Mouse (Mus musculus) frontal cortex, postnatal 10 days (tissue): Measurements from ENCODE around the gene Uhmk1.
"Not testable (repeated sequence)": the region's sequence is repeated elsewhere in the genome, so short reads cannot be mapped to it uniquely, and the experiment has no call there.

ENCODE experiments used
- DNase-seq, 2 experiments: peaks; one replicate each; pipeline ENCODE4 v3.0.0; 2022; ENCODE audit warnings: low spot score in 2 of 2, mixed read lengths in 1 of 2

Gene Uhmk1

GRCm38 (mm10) chr1:170214757-170215522 lies at the start of gene Uhmk1:
Gene Uhmk1 (minus strand): TSS chr1:170215397.
- DNase-seq: peak; percentile 79 to 87

GRCm38 (mm10) chr1:170255560-170255910 lies 40.3 kb upstream of the Uhmk1 start:
- peak; percentile 73 to 82 for DNase-seq

DNA sequence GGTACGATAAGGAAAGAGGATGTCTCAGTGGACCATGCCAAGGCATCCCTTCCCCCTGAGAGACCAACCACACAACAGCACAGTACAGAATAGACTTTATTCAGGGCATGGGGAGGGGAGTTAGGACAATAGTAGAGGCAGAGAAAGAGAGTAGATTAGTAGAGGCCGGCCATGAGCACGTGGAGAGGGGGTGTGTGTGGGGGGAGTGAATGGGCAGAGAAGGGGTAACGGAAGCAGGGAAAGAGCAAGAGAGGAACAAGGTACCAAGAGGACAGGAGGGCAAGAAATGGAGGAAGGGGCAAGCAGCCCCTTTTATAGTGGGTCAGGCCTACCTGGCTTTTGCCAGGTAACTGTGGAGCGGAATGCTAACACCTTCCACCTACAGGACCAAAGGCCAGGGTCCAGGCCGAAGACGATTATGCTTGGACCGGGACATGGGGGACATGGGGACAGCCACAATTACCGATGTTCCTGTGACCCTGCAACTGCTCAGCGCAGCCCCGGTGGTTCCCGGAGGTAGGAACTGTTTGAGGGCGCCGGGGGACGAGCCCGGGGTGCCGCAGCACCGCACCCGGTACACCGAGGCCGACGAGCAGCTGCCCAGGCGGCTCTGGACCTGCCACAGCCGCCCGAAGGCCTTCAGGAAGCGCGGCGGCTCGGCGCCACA lies 39.8 kb upstream of the Uhmk1 start:
- no peak for DNase-seq

GRCm38 (mm10) chr1:170245016-170245415 lies 29.8 kb upstream of the Uhmk1 start:
- DNase-seq: no peak

- DNase-seq: not testable (repeated sequence)
These were observed 17.5 kb upstream of the Uhmk1 start, which contains the start of gene Sh2d1b2 for GRCm38 (mm10) chr1:170232688-170233087. Gene Sh2d1b2 (plus strand): TSS chr1:170232749.

DNA sequence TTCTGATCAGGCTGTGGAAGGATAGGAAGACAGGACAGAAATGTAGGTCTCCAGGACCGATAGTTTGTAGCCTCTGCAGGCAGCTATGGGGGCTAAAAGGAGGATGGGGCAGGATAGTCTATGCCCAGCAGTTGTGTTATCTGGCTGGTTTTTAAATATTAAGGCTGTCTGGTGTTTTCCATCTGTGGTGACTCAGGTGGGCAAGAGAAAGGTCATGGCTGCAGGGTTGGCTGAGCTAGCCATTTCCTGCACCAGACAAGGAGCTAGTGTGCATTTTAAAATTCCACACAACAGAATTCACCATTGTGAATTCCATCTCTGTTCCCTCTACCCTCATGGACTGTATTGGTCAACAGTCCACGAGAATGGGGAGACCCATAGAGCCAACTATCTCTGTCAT lies 8.1 kb upstream of the Uhmk1 start:
- DNase-seq: no peak

DNA sequence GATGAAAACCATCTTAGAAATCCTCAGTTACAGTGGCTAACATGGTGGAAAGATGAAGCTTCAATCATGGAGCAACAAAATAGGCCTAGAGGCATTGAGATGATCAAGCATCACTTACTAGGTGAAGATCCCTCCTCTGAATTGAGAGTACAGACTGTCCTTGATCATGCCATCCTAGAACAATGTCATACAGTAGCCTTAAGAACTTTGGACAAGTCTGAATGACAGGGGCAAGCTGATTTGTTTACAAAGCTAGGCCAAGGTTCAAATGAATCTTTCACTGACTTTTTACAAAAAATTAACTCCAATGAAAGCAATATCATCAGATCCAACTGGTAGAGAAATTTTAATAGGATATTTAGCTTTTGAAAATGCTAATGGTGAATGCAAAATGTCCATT lies 5.2 kb upstream of the Uhmk1 start:
- no peak for DNase-seq

DNA sequence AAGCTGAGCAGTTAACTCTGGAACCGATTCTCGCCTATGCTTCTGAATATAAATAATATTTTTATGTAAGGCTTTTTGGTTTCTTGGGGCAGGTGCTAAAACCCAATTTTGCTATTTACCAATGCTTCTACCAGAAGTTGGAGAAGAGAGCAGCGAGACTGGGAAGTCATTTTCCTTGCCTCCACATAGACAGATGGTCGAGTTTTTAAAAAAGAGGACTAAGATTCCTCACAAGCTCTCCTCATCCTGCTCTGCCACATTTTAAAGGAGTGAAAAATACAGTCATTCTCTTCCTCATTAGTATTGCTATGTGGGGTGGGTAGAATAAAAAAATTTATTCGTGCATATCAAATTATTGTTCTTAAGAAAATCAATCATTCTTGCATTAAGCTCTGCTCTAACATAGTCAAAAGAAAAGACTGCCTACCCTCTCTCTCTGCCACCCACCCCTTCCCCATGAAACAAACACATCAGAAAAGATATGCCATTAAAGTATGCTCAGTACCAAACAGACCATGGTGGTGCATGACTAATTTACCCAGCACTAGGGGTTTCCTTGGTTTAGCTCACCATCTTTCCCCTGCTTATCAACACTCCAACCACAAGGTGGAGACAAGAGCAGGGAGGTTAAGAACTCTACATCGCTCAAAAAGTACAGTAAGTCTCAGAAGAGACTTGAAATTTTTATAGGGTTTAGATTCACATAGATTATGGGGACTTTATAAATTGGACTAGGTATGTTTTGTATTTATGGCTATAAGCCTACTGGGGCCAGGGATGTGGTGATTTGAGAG lies 3.1 kb upstream of the Uhmk1 start:
- DNase-seq: no peak

GRCm38 (mm10) chr1:170215590-170215989 lies 393 bp upstream of the Uhmk1 start:
- DNase-seq: no peak

DNA sequence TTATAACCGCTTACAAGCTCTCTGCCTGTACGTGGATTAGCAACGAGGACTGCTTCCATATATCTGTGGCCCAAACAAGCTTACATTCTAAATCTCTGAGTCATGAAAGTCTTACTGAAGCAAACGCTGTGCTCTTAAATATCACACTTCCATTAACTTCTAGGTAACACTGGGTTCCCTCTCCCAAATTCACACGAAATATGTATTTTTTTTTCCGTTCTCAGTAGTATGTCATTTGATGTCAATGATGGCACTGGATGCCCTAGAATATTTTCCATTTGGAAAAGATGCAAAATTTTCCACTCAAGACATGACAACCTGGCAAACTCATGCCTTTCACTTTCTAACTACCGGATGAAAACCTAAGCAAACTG lies 827 bp downstream of the Uhmk1 start:
- no peak for DNase-seq

DNA sequence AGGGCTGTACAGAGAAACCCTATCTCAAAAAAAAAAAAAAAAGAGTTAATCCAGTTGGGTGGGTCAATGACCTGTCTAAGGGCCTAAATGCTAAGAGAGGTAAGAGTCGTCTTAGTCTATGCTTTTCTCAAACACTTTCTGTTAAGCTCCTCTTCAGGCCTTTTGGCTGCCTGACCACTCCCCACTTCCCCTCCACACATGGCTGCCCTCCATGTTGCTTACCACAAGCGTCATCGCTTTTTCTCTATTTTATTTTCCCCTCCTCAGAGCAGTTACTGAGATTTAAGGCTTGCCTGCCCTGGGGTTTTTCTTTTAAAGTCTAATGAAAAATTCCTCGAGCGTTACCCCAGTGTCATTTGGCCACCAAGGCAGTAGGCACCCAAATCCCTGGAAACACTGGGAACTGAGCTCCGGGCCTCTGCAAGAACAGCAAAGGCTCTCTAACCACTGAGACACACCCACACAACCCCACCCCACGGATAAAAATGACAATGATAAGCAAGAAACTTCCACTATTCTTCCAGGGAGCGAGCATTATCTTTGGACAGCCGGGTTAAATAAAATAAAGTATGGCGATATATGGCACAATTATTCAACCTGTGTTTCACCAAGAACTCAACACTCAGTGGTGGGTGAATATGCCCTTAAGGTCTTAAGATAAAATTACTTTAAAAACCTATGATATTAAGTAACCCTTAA lies 1.9 kb downstream of the Uhmk1 start:
- no peak for DNase-seq

- DNase-seq: no peak
These were observed 8.8 kb downstream of the Uhmk1 start for GRCm38 (mm10) chr1:170206395-170206794.

GRCm38 (mm10) chr1:170200379-170200778 lies 14.8 kb downstream of the Uhmk1 start:
- no peak for DNase-seq

- DNase-seq: no peak
These were observed 19.0 kb downstream of the Uhmk1 start for GRCm38 (mm10) chr1:170196211-170196610.

DNA sequence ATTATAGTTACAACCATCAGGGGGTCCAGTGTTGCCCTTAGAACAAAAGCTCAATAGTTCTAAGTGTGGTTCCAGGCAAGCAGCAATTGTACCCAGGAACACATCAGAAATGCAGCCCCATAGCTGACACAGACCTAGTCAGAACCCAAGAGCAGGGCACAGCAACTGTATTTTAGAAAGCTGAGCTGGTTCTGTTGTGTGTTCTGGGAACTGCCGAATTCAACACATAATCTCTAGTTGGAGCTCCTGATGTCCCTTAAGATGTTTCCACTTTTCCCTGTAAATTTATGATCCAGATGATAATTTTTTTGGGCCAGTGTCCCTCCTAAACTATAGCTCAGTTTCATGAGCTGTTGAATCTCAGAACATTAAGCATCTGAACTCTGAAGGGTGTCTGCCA lies 23.3 kb downstream of the Uhmk1 start:
- no peak for DNase-seq

DNA sequence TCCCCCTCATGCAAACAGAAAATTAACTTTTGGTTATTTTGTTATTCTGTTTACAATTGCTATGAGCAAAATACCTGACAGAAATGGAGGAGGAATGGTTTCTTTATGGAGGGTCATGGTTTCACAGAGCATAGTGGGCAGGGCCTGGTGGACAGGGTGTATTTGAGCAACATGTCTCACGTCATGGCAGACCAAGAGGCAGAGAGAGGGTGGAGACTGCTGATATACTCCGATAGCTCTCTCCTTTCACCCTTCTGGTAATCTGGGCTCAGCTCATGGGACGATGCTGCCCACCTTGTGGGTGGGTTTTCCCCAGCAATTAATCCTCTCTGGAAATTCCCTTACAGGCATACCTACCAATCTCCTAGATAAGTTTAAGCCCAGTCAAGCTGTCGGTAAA lies 25.0 kb downstream of the Uhmk1 start:
- no peak for DNase-seq

DNA sequence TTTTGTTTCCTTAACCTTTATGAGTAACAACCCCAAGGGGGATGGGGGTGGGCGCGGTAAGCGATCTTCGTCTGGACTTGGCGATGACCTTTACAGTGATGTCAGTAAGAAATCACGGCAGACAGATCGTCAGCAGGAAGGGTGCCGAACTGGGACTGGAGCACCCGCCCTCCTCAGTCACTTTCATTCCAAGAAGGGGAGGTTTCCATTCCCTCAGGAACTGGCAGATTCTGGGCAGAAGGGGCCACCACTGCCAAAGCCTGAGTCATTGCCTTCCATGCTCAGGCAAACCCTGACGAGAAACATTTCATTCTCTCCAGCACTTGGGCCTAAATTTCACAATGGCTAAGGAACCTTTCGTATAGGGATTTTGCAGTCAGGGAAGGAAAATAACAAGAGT lies 26.6 kb downstream of the Uhmk1 start:
- peak in 1 of 2 experiments; percentile 22 for DNase-seq

- DNase-seq: no peak
These were observed 28.7 kb downstream of the Uhmk1 start for GRCm38 (mm10) chr1:170186531-170186930.

GRCm38 (mm10) chr1:170185137-170185536 lies 30.1 kb downstream of the Uhmk1 start:
- DNase-seq: no peak

GRCm38 (mm10) chr1:170182706-170183105 lies 32.5 kb downstream of the Uhmk1 start:
- DNase-seq: no peak

GRCm38 (mm10) chr1:170176661-170177239 lies 38.4 kb downstream of the Uhmk1 start:
- no peak for DNase-seq

GRCm38 (mm10) chr1:170175848-170176247 lies 39.3 kb downstream of the Uhmk1 start:
- no peak for DNase-seq
